Mouse (Mus musculus) liver, embryonic 14.5 days (tissue): ENCODE data around the gene Mybbp1a. TPM values are rescaled to one million over a fixed set of nuclear protein-coding genes. Genes with fewer than 3 reads are reported as not detected.

Source experiments
- ATAC-seq: fragments of 200-750 bp; cut with Nextera tagmentation; 2 replicates; pipeline ENCODE4 v1.8.0; 2017; ENCODE audit warnings: moderate number of reproducible peaks, mild to moderate bottlenecking, moderate library complexity; ENCODE audit not compliant: insufficient read depth
- DNase-seq, 3 experiments: peaks; one replicate each; pipeline ENCODE4 v3.0.0-alpha.2; 2012 to 2013; ENCODE audit warnings: low read depth in 3 of 3, low spot score in 3 of 3
- H3K27ac ChIP-seq: fragments of 300-500 bp; sonication (generic); 2 replicates; pipeline ENCODE4 v1.5.1; 2014; ENCODE audit warnings: moderate library complexity, mild to moderate bottlenecking, control low read depth, inconsistent platforms
- H3K27me3 ChIP-seq: fragments of 300-500 bp; sonication (generic); 2 replicates; pipeline ENCODE4 v1.6.1; 2014; ENCODE audit warnings: mild to moderate bottlenecking, low read length, moderate library complexity; ENCODE audit not compliant: control insufficient read depth, insufficient read depth
- H3K36me3 ChIP-seq: fragments of 300-500 bp; sonication (generic); replicated peaks from 2 replicates; pipeline ENCODE4 v1.6.1; 2014; ENCODE audit warnings: low read depth; ENCODE audit not compliant: control insufficient read depth, insufficient read depth
- H3K4me1 ChIP-seq, 2 experiments: fragments of 200-500 bp in 1 of 2; fragments of 300-500 bp in 1 of 2; sonication (generic) in 1 of 2; replicated peaks; 2 replicates each; pipeline ENCODE4 v1.6.1; 2012 to 2014; ENCODE audit warnings: antibody characterized with exemption in 1 of 2, inconsistent platforms in 1 of 2, low read length in 1 of 2; ENCODE audit not compliant: control insufficient read depth in 2 of 2, insufficient read depth in 2 of 2
- H3K4me2 ChIP-seq: fragments of 300-500 bp; sonication (generic); 2 replicates; pipeline ENCODE4 v1.6.1; 2014; ENCODE audit warnings: low read depth, mild to moderate bottlenecking, control low read depth, moderate library complexity
- H3K4me3 ChIP-seq, 2 experiments: fragments of 200-500 bp in 1 of 2; fragments of 300-500 bp in 1 of 2; sonication (generic) in 1 of 2; 2 replicates each; pipeline ENCODE4 v1.5.1; 2012 to 2014; ENCODE audit warnings: low read depth in 2 of 2, low read length in 2 of 2, mild to moderate bottlenecking in 2 of 2, control low read depth in 1 of 2, inconsistent platforms in 1 of 2, moderate library complexity in 1 of 2; ENCODE audit not compliant: insufficient read depth in 1 of 2
- H3K9ac ChIP-seq: fragments of 300-500 bp; sonication (generic); replicated peaks from 2 replicates; pipeline ENCODE4 v1.6.1; 2014; ENCODE audit warnings: mild to moderate bottlenecking, control low read depth, moderate library complexity
- H3K9me3 ChIP-seq: fragments of 300-500 bp; sonication (generic); 2 replicates; pipeline ENCODE4 v1.6.1; 2016; ENCODE audit warnings: low read length, mixed read lengths; ENCODE audit not compliant: control insufficient read depth
- CTCF ChIP-seq: IDR thresholded peaks from 2 replicates; pipeline ENCODE4 v1.5.1; 2016; ENCODE audit warnings: antibody characterized with exemption, low read depth, control low read depth
- EP300 ChIP-seq: IDR thresholded peaks from 2 replicates; pipeline ENCODE4 v1.6.1; 2016; ENCODE audit warnings: antibody characterized with exemption, low read depth
- WGBS: fragments of 180-500 bp; shearing (Covaris S2); extraction: QIAGEN DNeasy Blood & Tissue Kit; methylation state at CpG from one replicate; pipeline ENCODE4 v1.1.7; 2014; ENCODE audit not compliant: insufficient replicate concordance; 5-methylcytosine and 5-hydroxymethylcytosine counted together
- polyA plus RNA-seq, 2 experiments: library from polyadenylated mRNA; depleted of rRNA in 1 of 2; stranded (reverse) in 1 of 2; unstranded in 1 of 2; fragments of >200 nt; fragmentation: Nextera tagmentation in 1 of 2; extraction: Ambion mirVana in 1 of 2; gene quantifications; 2 replicates each; pipeline versions ENCODE4 v1.2.1 to v1.2.3; 2012 to 2014

Gene Mybbp1a
- polyA plus RNA-seq, 2 experiments = 56.3 to 65.5 TPM

DNA sequence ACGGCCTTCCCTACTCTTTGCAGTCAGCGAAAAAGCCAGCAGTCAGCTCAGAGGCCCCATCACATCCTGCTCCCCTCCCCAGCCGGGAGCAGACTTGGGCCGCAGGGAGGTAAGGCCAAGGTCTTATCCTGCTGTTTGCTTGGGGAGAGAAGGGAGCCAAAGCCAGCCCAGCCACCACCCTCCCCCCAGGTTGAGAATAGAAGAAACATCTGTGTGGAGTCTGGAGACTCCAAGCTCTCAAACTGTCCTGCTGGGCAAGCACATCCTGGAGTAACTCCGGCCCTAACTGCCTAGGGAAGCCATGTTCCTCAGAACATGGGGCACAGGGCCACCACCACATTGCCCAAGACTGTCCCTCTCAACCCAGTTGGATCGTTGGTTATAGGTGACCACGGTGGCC, 44.5 kb upstream of the Mybbp1a start:
- H3K4me1 ChIP-seq = 0 out of 4 replicates have a peak, but pooled peaks cover 0 to 2% of the 10 kb centered on the region in 2 experiments
- no peaks in the 10 kb centered on the region for H3K36me3 ChIP-seq
- ATAC-seq (no peak), DNase-seq (no peak)
- no peak for TF ChIP-seq EP300
- no peak for TF ChIP-seq CTCF
- no peak overlapping the region for H3K27ac ChIP-seq
- H3K27me3 ChIP-seq = no peaks in the 10 kb centered on the region
- H3K4me3 ChIP-seq = no peak overlapping the region
- no peak overlapping the region for H3K9ac ChIP-seq
- WGBS = 61% methylated on average over 7 of the region's 7 CpGs
- H3K4me2 ChIP-seq = no peak overlapping the region
- no peaks in the 10 kb centered on the region for H3K9me3 ChIP-seq

DNA sequence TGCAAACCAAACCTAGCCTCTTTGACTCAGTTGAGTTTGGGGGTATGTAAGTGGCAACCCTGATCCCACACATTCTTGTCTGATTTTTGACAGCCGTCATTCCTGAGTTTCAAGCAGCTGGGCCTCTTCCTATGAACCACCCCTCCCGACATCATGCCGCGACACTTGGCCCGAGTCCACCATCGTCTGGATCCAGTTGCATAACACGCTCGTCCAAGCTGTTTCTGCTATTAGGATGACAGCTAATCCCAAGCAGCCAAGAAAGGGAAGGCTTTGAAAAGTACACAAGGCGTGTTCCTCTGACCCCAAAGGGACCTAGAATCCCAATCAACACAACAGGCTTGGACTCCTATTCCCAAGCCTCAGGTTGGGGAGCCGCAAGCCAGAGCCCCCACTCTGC, 44.1 kb upstream of the Mybbp1a start:
- H3K27me3 ChIP-seq = no peaks in the 10 kb centered on the region
- H3K4me3 ChIP-seq = no peak overlapping the region
- WGBS = 68% methylated on average over 10 of the region's 10 CpGs
- TF ChIP-seq EP300 (no peak), CTCF (no peak)
- H3K27ac ChIP-seq = no peak overlapping the region
- ATAC-seq (no peak), DNase-seq (no peak)
- no peak overlapping the region for H3K9ac ChIP-seq
- no peaks in the 10 kb centered on the region for H3K36me3 ChIP-seq
- no peak overlapping the region for H3K4me2 ChIP-seq
- H3K9me3 ChIP-seq = no peaks in the 10 kb centered on the region
- H3K4me1 ChIP-seq = 0 out of 4 replicates have a peak, but pooled peaks cover 0 to 2% of the 10 kb centered on the region in 2 experiments

- ATAC-seq (no peak), DNase-seq (no peak)
- Histone ChIP-seq H3K27ac (no peak overlapping the region), H3K9ac (no peak overlapping the region), H3K4me1 (0 out of 4 replicates have a peak, but pooled peaks cover 0 to 2% of the 10 kb centered on the region in 2 experiments), H3K4me3 (no peak overlapping the region), H3K36me3 (no peaks in the 10 kb centered on the region), H3K4me2 (no peak overlapping the region), H3K9me3 (no peaks in the 10 kb centered on the region), H3K27me3 (no peaks in the 10 kb centered on the region)
- WGBS = 61% methylated on average over 8 of the region's 8 CpGs
- no peak for TF ChIP-seq CTCF
- no peak for TF ChIP-seq EP300
These were observed 43.2 kb upstream of the Mybbp1a start for GRCm38 (mm10) chr11:72397811-72398525.

DNA sequence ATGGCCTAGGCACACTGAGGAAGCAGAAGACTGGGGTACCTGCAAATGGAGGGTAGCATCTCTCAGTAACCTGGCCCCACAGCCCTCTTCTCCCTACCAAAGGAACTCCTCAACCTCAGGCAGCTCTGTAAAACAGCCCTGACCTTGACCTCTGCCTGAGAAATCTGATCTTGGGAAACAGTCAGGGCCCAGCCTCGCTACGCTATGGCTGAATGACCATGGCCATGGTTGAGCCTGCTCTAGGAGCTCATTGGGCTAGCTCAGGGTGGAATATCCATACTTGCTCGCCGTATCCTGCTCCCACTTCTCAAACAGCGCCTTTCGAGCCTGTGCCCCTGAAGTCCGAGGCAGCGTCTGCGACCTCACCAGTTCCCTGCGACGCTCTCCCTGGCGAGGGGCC, 40.1 kb upstream of the Mybbp1a start:
- Histone ChIP-seq H3K9me3 (no peaks in the 10 kb centered on the region), H3K36me3 (no peaks in the 10 kb centered on the region), H3K27ac (no peak overlapping the region), H3K27me3 (no peaks in the 10 kb centered on the region), H3K9ac (no peak overlapping the region), H3K4me1 (no peaks in the 10 kb centered on the region), H3K4me2 (no peak overlapping the region), H3K4me3 (no peak overlapping the region)
- WGBS = 78% methylated on average over 12 of the region's 12 CpGs
- TF ChIP-seq CTCF = no peak
- no peak for TF ChIP-seq EP300
- DNase-seq (no peak), ATAC-seq (no peak)

GRCm38 (mm10) chr11:72402017-72402416, 39.1 kb upstream of the Mybbp1a start:
- DNase-seq = no peak
- no peak overlapping the region for H3K4me3 ChIP-seq

More at GRCm38 (mm10) chr11:72402017-72402416, 39.1 kb upstream of the Mybbp1a start:
- no peak overlapping the region for H3K27ac ChIP-seq
- H3K27me3 ChIP-seq = no peaks in the 10 kb centered on the region
- H3K4me2 ChIP-seq = no peak overlapping the region
- WGBS = 65% methylated on average over 5 of the region's 5 CpGs
- no peaks in the 10 kb centered on the region for H3K36me3 ChIP-seq
- no peaks in the 10 kb centered on the region for H3K9me3 ChIP-seq
- no peak for ATAC-seq
- peaks cover 0 to 3% of the 10 kb centered on the region in 2 experiments; a peak in 1 of 4 replicates for H3K4me1 ChIP-seq
- TF ChIP-seq EP300 = no peak
- no peak for TF ChIP-seq CTCF
- no peak overlapping the region for H3K9ac ChIP-seq
